Mouse (Mus musculus) lung, postnatal 25 days (tissue): Measurements from ENCODE around the gene Svep1.

Experiments used
- DNase-seq: peaks from one replicate; pipeline ENCODE4 v3.0.0; 2022; ENCODE audit warnings: low spot score

Svep1 gene

DNA sequence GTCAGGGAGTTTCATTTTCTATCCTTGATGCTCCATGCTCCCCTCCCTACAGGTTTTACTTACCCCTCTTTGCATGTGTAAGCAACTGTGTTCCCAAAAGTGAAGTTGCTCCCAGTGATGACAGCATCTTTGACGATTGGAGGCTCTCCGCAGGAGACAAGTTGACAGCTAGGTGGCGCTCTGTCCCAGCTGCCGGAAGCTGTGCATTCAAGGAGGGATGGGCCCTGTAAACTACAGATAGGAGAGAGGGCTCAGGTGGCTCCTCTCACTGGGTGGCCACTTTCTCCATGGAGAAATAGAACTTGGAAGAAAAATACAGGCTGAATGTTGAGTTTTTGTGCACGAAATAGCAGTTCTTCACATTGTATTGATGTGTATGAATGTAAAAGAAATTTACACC, 124.1 kb downstream of the Svep1 start:
- peak; percentile 49 for DNase-seq

DNA sequence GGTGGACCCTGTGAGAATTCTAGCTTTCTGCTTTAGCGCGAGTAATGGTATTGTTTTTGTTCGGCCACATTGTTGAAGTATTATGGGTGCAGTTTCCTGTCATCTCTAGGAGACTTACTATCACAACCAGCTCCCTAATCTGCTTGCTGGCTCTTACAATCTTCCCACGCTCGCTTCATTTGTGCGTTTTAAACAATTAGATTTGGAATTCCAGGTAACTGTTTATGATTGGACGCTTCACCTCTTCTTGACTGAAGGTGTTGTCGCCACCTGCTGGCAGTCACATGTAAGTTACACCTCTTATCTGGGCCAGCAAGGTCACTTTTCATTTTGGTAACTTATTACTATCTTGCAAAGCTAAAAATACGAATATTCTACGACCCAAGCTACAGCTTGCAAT, 127.0 kb downstream of the Svep1 start:
- peak; percentile 52 for DNase-seq

DNA sequence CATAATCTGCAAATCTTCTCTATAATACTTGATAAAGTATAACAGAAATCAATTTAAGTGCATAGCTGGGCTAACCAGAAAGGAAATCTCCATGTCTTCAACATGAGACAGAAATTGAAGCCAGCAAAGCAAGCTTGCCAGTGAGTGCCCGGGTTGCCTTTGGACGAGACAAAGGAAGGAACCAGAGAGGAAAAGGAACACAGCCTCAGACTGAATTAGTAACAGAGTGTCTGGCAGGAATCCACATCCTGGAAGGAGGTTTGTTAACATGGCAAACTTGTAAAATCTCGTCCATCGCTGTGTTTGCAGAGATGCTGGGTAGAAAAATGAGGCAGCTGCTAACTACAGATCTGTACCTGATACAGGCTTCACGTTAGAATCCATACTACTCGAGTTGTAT, 128.7 kb downstream of the Svep1 start:
- peak; percentile 20 for DNase-seq

DNA sequence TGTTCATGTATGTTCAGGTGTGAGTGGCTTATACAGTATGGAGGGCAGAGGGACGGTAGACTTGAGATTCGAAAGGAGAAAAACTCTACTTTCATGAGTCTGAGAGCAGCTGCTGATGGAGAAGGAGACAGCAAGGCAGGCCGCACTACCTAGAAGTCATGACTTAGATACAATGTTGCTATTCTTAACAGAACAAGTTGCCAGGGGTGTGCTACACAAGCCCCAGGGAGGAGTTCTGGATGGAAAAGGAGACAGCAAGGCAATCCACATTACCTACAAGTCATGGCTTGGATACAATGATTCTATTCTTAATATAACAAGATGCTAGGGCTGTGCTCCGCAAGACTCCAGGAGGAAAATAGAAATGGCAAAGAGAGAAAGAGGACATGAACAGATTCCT, 129.1 kb downstream of the Svep1 start:
- no peak for DNase-seq

DNA sequence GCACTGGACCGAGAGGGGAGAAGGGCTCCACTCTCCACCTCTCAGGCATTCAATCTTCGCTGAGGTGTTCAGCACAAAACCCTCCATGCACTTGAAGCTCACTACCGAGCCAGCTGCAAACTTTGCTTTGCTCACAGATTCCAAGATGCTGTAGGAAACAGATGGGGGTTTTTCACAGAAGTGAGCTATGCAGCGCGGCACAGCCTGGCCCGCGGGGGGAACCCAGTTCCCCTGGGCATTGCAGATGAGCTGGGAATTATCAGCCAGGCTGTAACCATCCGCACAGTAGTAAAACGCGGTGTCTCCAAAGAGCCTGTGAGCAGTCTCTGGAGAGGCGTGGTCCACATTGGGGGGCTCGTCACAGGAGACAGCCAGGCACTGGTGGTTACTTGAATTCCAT, 133.8 kb downstream of the Svep1 start:
- DNase-seq = no peak

DNA sequence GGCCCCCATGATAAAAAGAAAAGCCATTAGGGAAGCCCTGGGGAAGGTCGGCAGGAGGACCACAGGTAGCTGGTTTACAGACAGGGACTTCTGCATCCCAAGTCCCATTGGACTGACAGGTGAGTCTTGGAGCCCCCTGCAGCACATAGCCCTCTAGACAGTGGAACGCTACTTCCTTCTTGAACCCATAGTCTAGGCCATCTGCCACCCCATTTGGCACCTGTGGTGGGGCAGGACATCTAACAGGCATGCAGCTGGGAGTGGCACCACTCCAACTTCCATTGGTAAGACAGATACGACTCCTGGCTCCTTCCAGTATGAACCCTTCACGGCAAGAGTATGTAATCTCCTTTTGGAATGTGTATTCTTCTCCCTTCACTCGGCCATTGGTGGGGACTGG, 137.8 kb downstream of the Svep1 start:
- no peak for DNase-seq

DNA sequence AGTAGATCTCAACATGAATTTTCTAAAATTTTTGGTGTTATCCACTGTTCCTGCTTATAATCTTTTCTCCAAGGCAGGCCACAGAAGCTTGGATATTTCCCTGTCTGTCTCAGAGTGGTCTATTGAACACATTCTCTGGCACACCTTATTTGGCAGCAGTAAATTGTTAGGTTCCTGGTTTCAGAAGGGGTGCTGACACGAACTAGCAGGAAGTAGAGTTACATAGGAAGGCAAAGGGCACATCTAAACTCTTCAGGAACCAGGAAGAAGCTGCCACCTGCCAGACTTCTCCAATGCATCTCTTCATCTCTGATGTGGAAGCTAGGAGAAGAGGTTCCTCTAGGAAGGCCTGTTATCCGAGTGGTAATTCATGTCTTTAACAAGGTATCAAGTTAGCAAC, 141.9 kb downstream of the Svep1 start:
- DNase-seq = no peak

DNA sequence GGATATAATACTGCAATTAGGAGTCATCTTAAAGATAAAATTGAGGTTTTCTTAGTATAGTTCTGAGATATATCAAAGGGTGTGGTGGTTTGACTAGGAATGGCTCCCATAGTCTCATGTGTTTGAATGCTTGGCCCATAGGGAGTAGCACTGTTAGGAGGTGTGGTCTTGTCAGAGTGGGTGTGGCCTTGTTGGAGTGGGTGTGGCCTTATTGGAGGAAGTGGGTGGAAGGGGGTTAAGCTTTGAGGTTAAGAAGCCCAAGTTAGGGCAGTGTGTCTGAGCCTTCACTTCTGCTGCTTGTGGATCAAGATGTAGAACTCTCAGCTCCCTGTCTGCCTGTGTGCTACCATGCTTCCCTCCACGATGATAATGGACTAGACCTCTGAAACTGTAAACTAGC, 143.7 kb downstream of the Svep1 start:
- DNase-seq = no peak

DNA sequence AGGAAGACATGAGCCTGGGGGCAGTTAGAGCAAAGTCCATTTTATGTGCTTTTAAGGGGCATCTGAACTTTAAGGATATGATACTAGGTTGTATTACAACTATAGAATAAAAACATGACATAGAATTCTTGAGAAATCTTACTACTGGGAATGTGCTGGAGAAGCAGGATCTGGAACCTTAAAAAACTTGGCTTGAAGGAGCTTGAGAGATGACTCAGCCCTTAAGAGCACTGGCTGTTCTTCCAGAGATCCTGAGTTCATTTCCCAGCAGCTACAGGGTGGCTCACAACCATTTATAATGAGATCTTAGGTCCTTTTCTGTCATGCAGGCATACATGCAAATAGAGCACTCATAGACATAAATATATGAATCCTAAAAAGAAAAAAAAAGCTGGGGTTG, 151.0 kb downstream of the Svep1 start:
- DNase-seq = no peak

DNA sequence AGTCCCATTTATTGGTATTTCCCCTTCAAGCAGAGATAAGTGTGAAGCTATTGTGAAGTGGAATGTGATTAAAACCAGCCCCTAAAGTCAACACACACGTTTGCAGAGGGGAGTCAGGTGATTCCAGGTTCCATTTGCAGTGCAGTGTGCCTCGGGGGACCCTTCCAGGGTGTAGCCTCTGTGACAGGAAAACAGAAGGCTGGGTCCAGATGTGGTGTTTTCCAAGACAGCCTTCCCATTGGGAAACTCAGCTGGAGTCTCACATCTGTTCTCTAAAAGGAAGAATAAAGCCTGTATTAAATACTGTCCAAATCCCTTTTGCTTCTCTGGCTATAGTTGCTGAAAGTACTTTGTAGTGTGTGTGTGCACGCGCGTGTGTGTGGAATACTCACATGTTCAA, 152.2 kb downstream of the Svep1 start:
- DNase-seq = no peak

DNA sequence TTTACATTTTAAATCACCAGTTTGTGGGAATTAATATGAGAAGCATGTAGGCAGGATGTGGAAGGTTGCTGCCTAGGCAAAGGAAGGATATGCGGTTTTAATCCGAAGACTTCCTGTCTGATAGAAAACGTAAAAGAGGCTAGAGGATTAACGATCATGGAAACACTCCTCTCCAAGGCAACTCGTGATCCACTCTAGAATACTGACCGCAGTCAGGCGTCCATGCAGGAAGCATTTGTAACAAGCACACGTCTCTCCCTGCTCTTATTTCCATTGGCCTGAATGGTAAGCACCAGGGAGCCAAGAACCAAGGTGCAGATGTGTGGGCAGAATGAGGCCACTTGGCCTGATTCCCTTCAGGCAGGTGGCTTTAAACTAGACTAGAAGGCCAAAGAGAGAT, 155.9 kb downstream of the Svep1 start:
- no peak for DNase-seq

DNA sequence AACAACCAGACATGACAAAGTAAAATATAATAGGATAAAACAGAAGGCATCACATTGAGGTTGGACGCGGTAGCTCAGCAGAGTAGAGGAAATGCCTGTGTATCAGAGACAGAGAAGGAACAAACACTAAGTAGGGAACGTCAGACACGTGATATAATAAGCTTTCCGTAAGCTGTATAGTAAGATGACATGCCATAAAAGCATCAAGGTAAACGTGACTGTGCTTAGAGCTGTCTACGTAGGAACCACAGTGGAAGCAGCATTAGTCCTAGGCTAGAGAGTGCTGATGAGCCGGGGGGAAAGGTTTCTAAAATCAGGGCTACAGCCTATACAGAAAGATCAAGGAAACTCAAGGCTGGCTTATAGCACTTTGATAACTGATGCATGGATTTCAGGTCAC, 156.4 kb downstream of the Svep1 start:
- no peak for DNase-seq

DNA sequence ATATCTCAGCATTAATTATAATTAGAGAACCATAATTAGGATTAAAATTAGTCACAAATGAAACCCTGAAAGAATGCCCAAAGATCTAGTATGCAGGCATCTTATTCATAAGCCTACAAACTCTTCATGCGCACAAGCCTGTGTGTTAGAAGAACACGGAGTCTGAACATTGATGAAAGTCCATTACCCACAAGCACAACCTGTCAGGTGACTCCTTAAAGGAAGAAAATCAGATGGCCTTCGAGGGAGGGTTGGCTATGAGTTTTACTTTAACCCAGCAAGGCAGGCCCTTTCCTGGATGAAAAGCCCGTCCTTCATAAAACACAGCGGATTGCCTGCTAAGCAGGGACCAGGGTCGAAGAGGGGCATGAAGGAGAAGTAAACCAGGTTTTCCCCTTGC, 161.8 kb downstream of the Svep1 start:
- DNase-seq = no peak

DNA sequence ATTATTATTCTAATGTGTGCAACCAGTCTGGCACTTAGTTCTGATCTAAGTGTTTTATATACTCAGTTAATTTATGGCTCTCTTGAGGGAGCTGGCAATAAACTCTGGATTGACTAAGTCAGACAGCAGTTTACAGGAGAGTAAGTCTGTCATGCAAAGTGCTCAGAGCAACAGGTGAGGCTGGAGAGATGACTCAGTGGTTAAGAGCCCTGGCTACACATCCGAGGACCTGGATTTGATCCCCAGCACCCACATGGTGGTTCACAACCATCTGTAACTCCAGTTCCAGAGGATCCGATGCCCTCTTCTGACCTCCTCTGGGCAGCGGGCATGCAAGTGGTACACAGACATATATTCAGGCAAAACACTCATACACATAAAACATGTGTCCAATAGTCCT, 162.3 kb downstream of the Svep1 start:
- no peak for DNase-seq

DNA sequence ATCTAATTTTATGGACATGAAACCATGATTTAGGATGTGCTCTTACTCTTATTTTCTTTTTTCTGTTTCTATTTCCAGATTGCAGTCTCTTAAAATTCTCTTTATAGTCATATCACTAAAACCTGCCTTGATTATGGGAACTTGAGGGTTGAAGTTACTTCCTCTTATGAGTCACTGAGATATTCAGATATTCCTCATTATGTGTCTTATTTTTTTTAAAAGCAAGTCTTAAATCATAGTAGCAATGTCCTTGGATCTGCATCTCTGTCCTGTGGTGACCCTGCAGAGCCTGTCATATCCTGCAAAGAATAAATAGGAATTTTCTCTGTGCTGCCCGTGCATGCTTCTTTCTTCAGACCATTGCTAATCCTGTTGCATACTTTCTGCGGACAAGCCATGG, 166.6 kb downstream of the Svep1 start:
- no peak for DNase-seq

DNA sequence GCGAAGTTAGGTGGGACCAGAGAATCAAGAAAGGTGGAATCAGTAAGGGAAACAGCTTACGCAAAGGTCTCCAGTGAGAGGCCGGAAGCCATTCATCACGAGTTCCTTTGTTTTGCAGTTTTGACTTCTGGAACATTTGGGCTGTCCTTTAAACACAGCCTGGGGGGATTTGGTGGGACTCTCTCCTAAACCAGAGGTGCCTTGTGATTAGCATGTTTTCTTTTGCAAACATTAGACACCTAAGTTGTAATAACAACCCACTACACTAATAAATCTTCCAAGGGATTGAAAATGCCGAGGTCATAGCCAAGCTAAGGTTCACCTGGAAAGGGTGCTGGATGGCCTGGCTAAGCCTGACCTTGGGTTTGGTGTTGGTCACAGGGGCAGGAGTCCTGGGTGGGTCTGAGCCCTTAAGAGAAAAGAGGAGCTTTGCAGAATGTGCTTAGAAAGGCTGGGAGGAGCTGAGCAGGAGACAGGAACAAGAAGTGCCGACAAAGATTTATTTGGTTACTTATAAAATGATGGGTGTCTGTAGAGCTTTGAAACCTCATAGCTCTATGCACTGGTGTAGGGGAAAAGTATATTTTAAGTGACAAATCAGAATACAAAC, 169.5 kb downstream of the Svep1 start:
- DNase-seq = peak; percentile 7

DNA sequence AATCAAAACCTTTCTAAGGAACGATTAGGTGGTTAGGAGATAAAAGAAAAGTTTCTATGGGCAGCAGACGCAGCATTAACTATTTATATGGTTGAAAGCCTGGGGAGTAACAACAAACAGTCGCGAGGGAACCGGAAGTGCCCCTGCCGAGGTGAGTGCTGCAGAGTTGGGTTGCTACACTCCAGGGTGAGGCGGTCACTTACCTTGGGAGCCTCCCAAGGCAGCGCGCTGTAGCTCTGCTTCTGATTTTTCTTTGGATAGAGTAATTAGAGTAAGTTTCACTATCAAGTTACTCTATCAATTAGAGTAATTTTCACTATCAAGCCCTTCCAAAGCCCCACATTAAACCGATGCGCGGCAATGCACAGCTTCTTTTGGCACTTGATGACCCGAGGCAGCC, 172.0 kb downstream of the Svep1 start:
- no peak for DNase-seq

DNA sequence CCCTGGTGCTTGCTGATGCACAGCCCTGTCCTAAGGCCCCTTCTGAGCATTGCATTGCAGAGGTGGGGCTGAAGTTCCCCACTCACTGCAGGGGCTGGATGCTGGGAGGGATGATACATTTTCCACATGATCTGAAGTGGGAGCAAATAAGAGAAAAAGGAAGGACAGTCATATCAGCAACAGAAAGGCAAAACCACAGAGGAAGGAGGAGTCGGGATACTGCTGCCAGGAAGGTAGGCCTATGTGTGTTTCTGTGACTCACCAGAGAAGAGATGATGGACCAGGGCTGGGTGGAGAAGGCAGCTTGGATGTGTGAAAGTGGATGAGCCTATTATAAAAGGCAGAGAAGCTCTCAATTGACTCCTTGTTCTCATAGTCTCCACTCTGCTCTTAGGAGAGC, 173.9 kb downstream of the Svep1 start:
- no peak for DNase-seq

DNA sequence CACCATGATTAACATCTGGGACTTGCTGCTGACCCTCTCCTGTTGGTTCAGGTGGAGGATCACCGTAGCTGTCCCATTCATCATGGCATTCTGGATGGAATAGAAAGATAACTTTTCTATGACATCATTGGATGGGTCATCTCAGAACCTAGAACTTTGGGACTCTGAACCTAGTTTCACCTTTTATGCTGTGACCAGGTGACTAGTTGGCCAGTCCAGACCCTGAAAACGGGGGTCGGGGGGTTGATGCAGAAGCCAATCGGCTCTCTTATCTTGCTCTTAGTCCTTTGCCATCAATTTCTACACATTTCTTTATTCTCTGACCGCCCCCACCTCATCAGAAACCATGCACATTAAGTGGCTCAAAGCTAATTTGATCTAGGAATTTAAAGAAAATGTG, 197.6 kb downstream of the Svep1 start, which contains the start of gene Txndc8:
TSS of gene Txndc8 (minus strand) at position 101 of the 400 bp plus-strand sequence.
- no peak for DNase-seq

DNA sequence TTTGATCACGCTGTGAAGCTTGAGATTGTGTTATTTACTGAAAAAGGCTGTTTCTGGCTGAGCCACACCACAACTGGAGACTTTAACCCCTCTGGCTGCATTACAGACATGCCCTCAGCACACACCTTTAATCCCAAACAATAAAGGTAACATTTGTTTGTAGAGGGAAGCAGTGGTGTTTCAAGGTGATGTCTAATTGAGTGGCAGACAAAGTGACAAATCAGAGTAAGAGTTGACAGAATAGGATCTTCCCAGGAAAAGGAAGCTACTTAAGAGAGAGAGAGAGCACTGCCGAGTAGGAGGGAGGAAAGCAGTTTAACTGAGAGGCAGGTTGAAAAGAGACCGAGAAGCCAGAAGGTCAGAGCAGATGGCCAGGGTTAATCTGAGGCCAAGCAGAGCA, 203.2 kb downstream of the Svep1 start:
- DNase-seq = no peak
